25 mouse cellular contexts compared by ENCODE assay signal in genomic region chr6:50331477-50331876, GRCm38 (mm10).
"Had no signal": no experiment of that assay in that cellular context is flagged by ENCODE, and none has a peak within 500 bp of the region (broad histone marks: within the 10 kb centered on the region; RNA-seq: fewer than 3 reads in every experiment).

No protein-coding gene starts in this region.

- DNase-seq: kidney, adult 2 months; kidney, postnatal 25 days; layer of hippocampus, adult 9-11 months; left cerebral cortex, postnatal 4 days; liver, postnatal 0 days; lung, embryonic 14.5 days; right cerebral cortex, postnatal 14 days; right cerebral cortex, postnatal 4 days; thymus, postnatal 25 days had no signal

- H3K36me3 ChIP-seq: midbrain, embryonic 10.5 days; midbrain, embryonic 13.5 days; neural tube, embryonic 13.5 days had no signal

- ATAC-seq: liver, postnatal 0 days; lung, postnatal 0 days; midbrain, embryonic 13.5 days; midbrain, embryonic 16.5 days had no signal

- H3K4me1 ChIP-seq: midbrain, embryonic 13.5 days; neural tube, embryonic 13.5 days had no signal

- H3K9me3 ChIP-seq: limb, embryonic 12.5 days; limb, embryonic 15.5 days; megakaryocyte, embryonic 14.5 days; midbrain, embryonic 10.5 days; midbrain, embryonic 13.5 days; neural tube, embryonic 13.5 days had no signal

- H3K27me3 ChIP-seq: limb, embryonic 12.5 days; limb, embryonic 15.5 days; megakaryocyte, embryonic 14.5 days; midbrain, embryonic 13.5 days; neural tube, embryonic 13.5 days had no signal

- H3K27ac ChIP-seq: kidney, postnatal 0 days; layer of hippocampus, adult 2 months; left cerebral cortex, adult 2 months; limb, embryonic 12.5 days; limb, embryonic 15.5 days; liver, embryonic 14.5 days; macrophage; midbrain, embryonic 10.5 days; midbrain, embryonic 13.5 days; neural tube, embryonic 13.5 days; stomach, postnatal 0 days had no signal

- H3K9ac ChIP-seq: limb, embryonic 12.5 days; limb, embryonic 15.5 days; liver, embryonic 14.5 days; liver, postnatal 0 days; lung, embryonic 14.5 days; midbrain, embryonic 13.5 days; neural tube, embryonic 13.5 days had no signal

- H3K4me2 ChIP-seq: limb, embryonic 12.5 days; limb, embryonic 15.5 days; liver, embryonic 11.5 days; lung, embryonic 14.5 days; midbrain, embryonic 13.5 days; neural tube, embryonic 13.5 days had no signal

- H3K4me3 ChIP-seq: layer of hippocampus, adult 2 months; left cerebral cortex, adult 2 months; limb, embryonic 12.5 days; limb, embryonic 15.5 days; megakaryocyte, embryonic 14.5 days; midbrain, embryonic 10.5 days; midbrain, embryonic 13.5 days; myocyte; neural tube, embryonic 13.5 days had no signal
